Mouse (Mus musculus) stomach, postnatal 0 days (tissue): Measurements from ENCODE around the gene Dync2li1.

ENCODE experiments used
- CTCF ChIP-seq: IDR thresholded peaks from 2 replicates; pipeline ENCODE4 v1.5.1; 2016; ENCODE audit warnings: antibody characterized with exemption, low read depth, mild to moderate bottlenecking, moderate library complexity
- EP300 ChIP-seq: optimal IDR thresholded peaks from 2 replicates; pipeline ENCODE3; 2016; ENCODE audit warnings: antibody characterized with exemption

DNA sequence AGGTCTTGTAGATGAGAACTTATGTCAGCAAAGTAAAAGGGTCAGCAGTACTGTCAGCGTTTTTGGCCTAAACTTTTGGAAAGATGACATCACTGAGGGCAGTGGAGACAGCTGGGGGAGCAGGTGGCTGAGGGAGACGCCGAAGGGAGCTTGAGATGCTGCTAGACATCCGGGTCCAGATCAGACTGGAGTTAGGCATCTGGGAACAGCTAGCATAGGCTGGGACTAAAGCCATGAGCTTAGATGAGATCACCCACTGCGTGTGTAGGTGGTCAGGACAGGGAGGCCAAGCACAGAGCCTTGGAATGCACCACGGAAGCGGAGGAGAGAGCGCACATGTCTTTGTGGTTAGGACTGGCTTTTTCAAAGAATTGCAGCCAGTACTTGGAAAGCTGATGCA, 41.2 kb upstream of the Dync2li1 start:
- TF ChIP-seq EP300 (no peak), CTCF (no peak)
